Mouse (Mus musculus) adrenal gland, postnatal 10 days (tissue): ENCODE results near the gene Igsf23. TPM values are rescaled to one million over a fixed set of nuclear protein-coding genes. Genes with fewer than 3 reads are reported as not detected.

Experiments
- total RNA-seq, 2 experiments: library from RNA; stranded (reverse); gene quantifications; 2 replicates each; pipeline ENCODE4 v1.2.3; 2021

The Igsf23 gene
- total RNA-seq, 2 experiments from 2014 or later, result 0.27 TPM

Other genes with a start within 250 kb of the Igsf23 start
- 100 to 1,000 TPM; 157 to 171 TPM for gene Tomm40, start 235.3 kb downstream of the Igsf23 start, total RNA-seq
- 100 to 1,000 TPM in 1 of 2 experiments, 10 to 100 TPM in 1; 86.7 to 106 TPM for gene Nectin2, start 200.3 kb downstream of the Igsf23 start, total RNA-seq
- gene Bcam, start 179.7 kb downstream of the Igsf23 start, total RNA-seq, result 10 to 100 TPM; 62.4 to 75.1 TPM
- gene Cblc, start 153.9 kb downstream of the Igsf23 start, total RNA-seq, result 1 to 10 TPM; 1.8 to 3.2 TPM
- gene Bcl3, start 128.0 kb downstream of the Igsf23 start, total RNA-seq, result 10 to 100 TPM; 15.4 to 16.6 TPM
- not detected for gene Gm19345, start 98.8 kb downstream of the Igsf23 start, total RNA-seq
- under 1 TPM in 1 of 2 experiments, not detected in 1; 0.18 TPM for gene Ceacam16, start 89.5 kb downstream of the Igsf23 start, total RNA-seq
- gene Ceacam19, start 62.8 kb downstream of the Igsf23 start, total RNA-seq, result not detected
- gene Pvr, start 29.6 kb downstream of the Igsf23 start, total RNA-seq, result 10 to 100 TPM; 20.9 to 24.9 TPM
- not detected for gene Ceacam20, start 14.7 kb upstream of the Igsf23 start, total RNA-seq
- not detected for gene Nlrp9b, start 40.7 kb upstream of the Igsf23 start, total RNA-seq
- gene Vmn1r91, start 148.9 kb upstream of the Igsf23 start, total RNA-seq, result not detected
- not detected for gene Gm16442, start 171.8 kb upstream of the Igsf23 start, total RNA-seq
- gene Vmn1r93, start 188.3 kb upstream of the Igsf23 start, total RNA-seq, result not detected
- not detected for gene Vmn1r94, start 217.6 kb upstream of the Igsf23 start, total RNA-seq
- gene Vmn1r95, start 243.0 kb upstream of the Igsf23 start, total RNA-seq, result not detected